Mouse (Mus musculus): ENCODE results near the gene Mycn. TPM values are rescaled to one million over a fixed set of nuclear protein-coding genes. Genes with fewer than 3 reads are reported as not detected.

Mycn gene
- polyA plus RNA-seq, 1 experiment from 2014 or later, result 7.5 TPM

GRCm38 (mm10) chr12:12920166-12921157 is 21.3 kb downstream of the Mycn start:
- 39% methylated on average over 12 of the region's 12 CpGs for WGBS (ENCODE audit: insufficient replicate concordance)
- DNase-seq, result no peak
- Histone ChIP-seq H3K27ac (no peak overlapping the region), H3K4me1 (replicated peaks) (0 out of 2 replicates have a peak, but pooled peaks cover 3% of the 10 kb centered on the region), H3K9me3 (replicated peaks) (no peaks in the 10 kb centered on the region), H3K9ac (no peak overlapping the region), H3K27me3 (no peaks in the 10 kb centered on the region), H3K4me3 (replicated peaks) (no peak overlapping the region), H3K4me2 (no peak overlapping the region), H3K36me3 (no peaks in the 10 kb centered on the region)
- ATAC-seq (ENCODE audit: low read depth), result no peak

DNA sequence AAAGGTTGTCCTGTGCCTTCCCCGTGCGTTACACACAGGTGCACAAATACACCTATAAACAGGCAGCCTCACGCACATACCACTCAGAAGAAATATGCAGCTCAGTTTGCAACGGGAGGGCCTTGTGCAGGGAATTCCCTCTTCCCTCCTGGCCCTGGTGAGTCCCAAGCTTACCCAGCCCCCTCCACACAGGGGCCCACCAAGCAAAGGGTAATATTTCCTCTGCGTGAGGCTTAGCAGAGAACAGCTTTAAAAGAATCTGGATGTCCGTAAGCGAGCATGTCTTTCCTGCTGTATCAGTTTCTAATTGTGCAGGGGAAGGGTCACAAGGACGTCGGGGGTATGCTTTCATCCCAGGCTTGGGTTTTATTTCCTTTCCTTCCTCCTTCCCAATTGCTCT is 25.4 kb downstream of the Mycn start:
- no peak overlapping the region for H3K4me2 ChIP-seq
- ATAC-seq (ENCODE audit: low read depth), result no peak
- WGBS (ENCODE audit: insufficient replicate concordance), result 48% methylated on average over 9 of the region's 9 CpGs
- H3K9me3 ChIP-seq (replicated peaks), result no peaks in the 10 kb centered on the region
- H3K9ac ChIP-seq, result no peak overlapping the region
- H3K4me1 ChIP-seq (replicated peaks), result no peaks in the 10 kb centered on the region
- no peak for DNase-seq
- no peaks in the 10 kb centered on the region for H3K36me3 ChIP-seq
- H3K27ac ChIP-seq, result no peak overlapping the region
- H3K4me3 ChIP-seq (replicated peaks), result no peak overlapping the region
- no peaks in the 10 kb centered on the region for H3K27me3 ChIP-seq

- no peaks in the 10 kb centered on the region for H3K4me1 ChIP-seq (replicated peaks)
- 64% methylated on average over 11 of the region's 11 CpGs for WGBS (ENCODE audit: insufficient replicate concordance)
Measured at GRCm38 (mm10) chr12:12910356-12910979, 31.2 kb downstream of the Mycn start.

GRCm38 (mm10) chr12:12909631-12910277 is 32.0 kb downstream of the Mycn start:
- Histone ChIP-seq H3K9me3 (replicated peaks) (no peaks in the 10 kb centered on the region), H3K4me3 (replicated peaks) (no peak overlapping the region), H3K4me2 (no peak overlapping the region), H3K36me3 (no peaks in the 10 kb centered on the region), H3K27me3 (peaks cover 7% of the 10 kb centered on the region), H3K27ac (no peak overlapping the region), H3K4me1 (replicated peaks) (no peaks in the 10 kb centered on the region), H3K9ac (no peak overlapping the region)
- WGBS (ENCODE audit: insufficient replicate concordance), result 45% methylated on average over 16 of the region's 16 CpGs
- DNase-seq (no peak), ATAC-seq (ENCODE audit: low read depth) (no peak)

More at GRCm38 (mm10) chr12:12910356-12910979, 31.2 kb downstream of the Mycn start:
- H3K9ac ChIP-seq, result no peak overlapping the region
- no peak for ATAC-seq (ENCODE audit: low read depth)
- H3K4me3 ChIP-seq (replicated peaks), result no peak overlapping the region
- H3K4me2 ChIP-seq, result no peak overlapping the region
- H3K36me3 ChIP-seq, result no peaks in the 10 kb centered on the region
- H3K27ac ChIP-seq, result no peak overlapping the region
- DNase-seq, result no peak
- H3K9me3 ChIP-seq (replicated peaks), result no peaks in the 10 kb centered on the region
- no peaks in the 10 kb centered on the region for H3K27me3 ChIP-seq

DNA sequence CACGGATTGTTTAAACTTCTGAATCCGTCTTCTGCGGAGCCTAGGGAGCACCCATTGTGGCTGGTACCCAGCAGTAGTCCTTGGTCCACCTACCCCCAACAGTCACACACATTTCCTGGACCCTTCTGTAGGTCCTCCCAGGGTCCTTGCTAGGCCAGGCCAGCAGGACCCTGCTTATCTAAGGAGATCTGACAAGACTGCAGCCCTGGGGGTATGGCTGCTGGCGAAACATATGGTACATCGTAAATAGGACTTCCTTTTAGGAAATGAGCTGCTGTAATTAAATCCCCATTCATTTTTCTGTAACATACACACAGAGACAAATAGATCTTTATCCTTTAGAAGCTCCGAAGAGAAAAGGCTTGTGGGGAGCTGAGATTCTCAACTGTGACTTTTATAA is 34.9 kb downstream of the Mycn start:
- Histone ChIP-seq H3K27me3 (peaks cover 14% of the 10 kb centered on the region), H3K4me2 (no peak overlapping the region), H3K4me3 (replicated peaks) (no peak overlapping the region), H3K9ac (no peak overlapping the region), H3K4me1 (replicated peaks) (peaks cover 3% of the 10 kb centered on the region; the same call in 1 of the 2 replicates), H3K27ac (no peak overlapping the region), H3K9me3 (replicated peaks) (no peaks in the 10 kb centered on the region), H3K36me3 (no peaks in the 10 kb centered on the region)
- WGBS (ENCODE audit: insufficient replicate concordance), result 37% methylated on average over 6 of the region's 6 CpGs
- DNase-seq, result no peak
- no peak for ATAC-seq (ENCODE audit: low read depth)

- DNase-seq (no peak), ATAC-seq (ENCODE audit: low read depth) (no peak)
- H3K9ac ChIP-seq, result no peak overlapping the region
- no peaks in the 10 kb centered on the region for H3K9me3 ChIP-seq (replicated peaks)
- H3K27ac ChIP-seq, result no peak overlapping the region
- peaks cover 3% of the 10 kb centered on the region; the same call in 1 of the 2 replicates for H3K4me1 ChIP-seq (replicated peaks)
- 34% methylated on average over 8 of the region's 8 CpGs for WGBS (ENCODE audit: insufficient replicate concordance)
- H3K27me3 ChIP-seq, result peaks cover 14% of the 10 kb centered on the region
- H3K4me3 ChIP-seq (replicated peaks), result no peak overlapping the region
- no peak overlapping the region for H3K4me2 ChIP-seq
- no peaks in the 10 kb centered on the region for H3K36me3 ChIP-seq
Measured at GRCm38 (mm10) chr12:12906321-12906720, 35.4 kb downstream of the Mycn start.

- Histone ChIP-seq H3K27me3 (peaks cover 14% of the 10 kb centered on the region), H3K4me3 (replicated peaks) (no peak overlapping the region), H3K27ac (no peak overlapping the region), H3K36me3 (no peaks in the 10 kb centered on the region), H3K4me1 (replicated peaks) (peaks cover 3% of the 10 kb centered on the region; the same call in 1 of the 2 replicates), H3K9me3 (replicated peaks) (no peaks in the 10 kb centered on the region), H3K9ac (no peak overlapping the region), H3K4me2 (no peak overlapping the region)
- 51% methylated on average over 6 of the region's 6 CpGs for WGBS (ENCODE audit: insufficient replicate concordance)
- ATAC-seq (ENCODE audit: low read depth), result no peak
- no peak for DNase-seq
Measured at GRCm38 (mm10) chr12:12905117-12905516, 36.6 kb downstream of the Mycn start.

- ATAC-seq (ENCODE audit: low read depth), result no peak
- Histone ChIP-seq H3K27me3 (peaks cover 14% of the 10 kb centered on the region), H3K27ac (no peak overlapping the region), H3K9ac (no peak overlapping the region), H3K4me3 (replicated peaks) (no peak overlapping the region), H3K9me3 (replicated peaks) (no peaks in the 10 kb centered on the region), H3K4me1 (replicated peaks) (peaks cover 3% of the 10 kb centered on the region; the same call in 1 of the 2 replicates), H3K36me3 (no peaks in the 10 kb centered on the region), H3K4me2 (peak overlapping the region; percentile 34; the same call in 1 of the 2 replicates)
- DNase-seq, result no peak
- 24% methylated on average over 23 of the region's 23 CpGs for WGBS (ENCODE audit: insufficient replicate concordance)
Measured at GRCm38 (mm10) chr12:12904512-12904953, 37.2 kb downstream of the Mycn start.

GRCm38 (mm10) chr12:12904086-12904485 is 37.6 kb downstream of the Mycn start:
- Histone ChIP-seq H3K9ac (no peak overlapping the region), H3K4me2 (no peak overlapping the region; the same call in 1 of the 2 replicates), H3K27ac (no peak overlapping the region), H3K4me3 (replicated peaks) (no peak overlapping the region), H3K27me3 (peaks cover 14% of the 10 kb centered on the region), H3K4me1 (replicated peaks) (peaks cover 3% of the 10 kb centered on the region; the same call in 1 of the 2 replicates), H3K36me3 (no peaks in the 10 kb centered on the region), H3K9me3 (replicated peaks) (no peaks in the 10 kb centered on the region)
- 6% methylated on average over 1 of the region's 1 CpGs for WGBS (ENCODE audit: insufficient replicate concordance)
- DNase-seq, result no peak
- ATAC-seq (ENCODE audit: low read depth), result no peak

DNA sequence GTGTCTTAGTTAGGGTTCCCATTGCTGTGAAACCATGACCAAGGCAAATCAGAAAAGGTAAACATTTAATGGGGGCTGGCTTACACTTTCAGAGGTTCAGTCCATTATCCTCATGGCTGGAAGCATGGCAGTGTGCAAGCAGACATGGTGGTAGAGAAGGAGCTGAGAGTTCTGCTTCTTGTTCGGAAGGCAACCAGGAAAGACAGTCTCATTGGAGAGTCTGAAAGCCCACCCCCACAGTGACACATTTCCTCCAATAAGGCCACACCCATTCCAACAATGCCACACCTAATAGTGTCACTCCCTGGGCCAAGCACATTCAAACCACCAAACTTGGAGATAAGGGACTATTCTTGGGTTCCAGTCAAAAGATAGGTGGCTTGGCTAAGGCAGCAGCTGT is 39.3 kb downstream of the Mycn start:
- H3K27me3 ChIP-seq, result peaks cover 14% of the 10 kb centered on the region
- no peaks in the 10 kb centered on the region for H3K36me3 ChIP-seq
- no peaks in the 10 kb centered on the region for H3K9me3 ChIP-seq (replicated peaks)
- no peak overlapping the region for H3K27ac ChIP-seq
- ATAC-seq (ENCODE audit: low read depth), result no peak
- H3K4me1 ChIP-seq (replicated peaks), result peaks cover 3% of the 10 kb centered on the region; the same call in 1 of the 2 replicates
- H3K4me3 ChIP-seq (replicated peaks), result no peak overlapping the region
- no peak overlapping the region for H3K9ac ChIP-seq
- no peak for DNase-seq
- WGBS (ENCODE audit: insufficient replicate concordance), result 36% methylated on average over 1 of the region's 1 CpGs
- no peak overlapping the region for H3K4me2 ChIP-seq
